Mouse (Mus musculus): ENCODE data around the gene F3. TPM values are rescaled to one million over a fixed set of nuclear protein-coding genes. Genes with fewer than 3 reads are reported as not detected.

Gene F3
- total RNA-seq, 1 experiment, result 57.8 TPM

GRCm38 (mm10) chr3:121706087-121706486 lies 17.2 kb upstream of the F3 start:
- in situ Hi-C loops (cut with MboI; ENCODE audit: low sequenced_read_pairs in 2 of 2, unreplicated experiment in 2 of 2), result no loop called here
- no peak for TF ChIP-seq ZNF384 (IDR thresholded peaks at IDR 0.05; ENCODE audit: low read depth, low read length)
- no peak for TF ChIP-seq ZC3H11A (IDR thresholded peaks at IDR 0.05; ENCODE audit: borderline replicate concordance, low read depth, low read length)
- TF ChIP-seq HCFC1 (IDR thresholded peaks at IDR 0.05; ENCODE audit: borderline replicate concordance, insufficient read depth, low read length), result no peak
- TF ChIP-seq MAFK (IDR thresholded peaks at IDR 0.05; ENCODE audit: insufficient read depth, low read depth, low read length), result no peak
- no peak for TF ChIP-seq CHD2 (IDR thresholded peaks at IDR 0.05; ENCODE audit: low read depth, low read length)
- DNase-seq (ENCODE audit: low read depth, low spot score), result no peak

GRCm38 (mm10) chr3:121707106-121707505 lies 16.2 kb upstream of the F3 start:
- Histone ChIP-seq H3K9ac (ENCODE audit: insufficient read depth, low read depth, low read length, poor library complexity, severe bottlenecking) (no peak overlapping the region), H3K9me3 (ENCODE audit: control insufficient read depth, insufficient read depth, low read depth, low read length) (no peaks in the 10 kb centered on the region), H3K4me1 (ENCODE audit: control insufficient read depth in 2 of 2, insufficient read depth in 2 of 2, low read length in 2 of 2, poor library complexity in 1 of 2) (no peaks in the 10 kb centered on the region), H3K27ac (ENCODE audit: insufficient read depth, low read depth, low read length, poor library complexity, severe bottlenecking) (no peak overlapping the region), H3K4me3 (ENCODE audit: insufficient read depth in 1 of 2, low read depth in 1 of 2, low read length in 2 of 2, poor library complexity in 1 of 2, severe bottlenecking in 1 of 2) (no peak overlapping the region), H3K36me3 (ENCODE audit: control insufficient read depth, insufficient read depth, low read length, poor library complexity, severe bottlenecking) (no peaks in the 10 kb centered on the region)
- TF ChIP-seq HCFC1 (IDR thresholded peaks at IDR 0.05; ENCODE audit: borderline replicate concordance, insufficient read depth, low read length) (no peak), CHD2 (IDR thresholded peaks at IDR 0.05; ENCODE audit: low read depth, low read length) (no peak), MAFK (IDR thresholded peaks at IDR 0.05; ENCODE audit: insufficient read depth, low read depth, low read length) (no peak), ZC3H11A (IDR thresholded peaks at IDR 0.05; ENCODE audit: borderline replicate concordance, low read depth, low read length) (no peak), ZNF384 (IDR thresholded peaks at IDR 0.05; ENCODE audit: low read depth, low read length) (no peak)
- no peak for DNase-seq (ENCODE audit: low read depth, low spot score)
- in situ Hi-C loops (cut with MboI; ENCODE audit: low sequenced_read_pairs in 2 of 2, unreplicated experiment in 2 of 2), result no loop called here

More at GRCm38 (mm10) chr3:121706087-121706486, 17.2 kb upstream of the F3 start:
- Histone ChIP-seq H3K4me3 (ENCODE audit: insufficient read depth in 1 of 2, low read depth in 1 of 2, low read length in 2 of 2, poor library complexity in 1 of 2, severe bottlenecking in 1 of 2) (no peak overlapping the region), H3K27ac (ENCODE audit: insufficient read depth, low read depth, low read length, poor library complexity, severe bottlenecking) (no peak overlapping the region), H3K36me3 (ENCODE audit: control insufficient read depth, insufficient read depth, low read length, poor library complexity, severe bottlenecking) (no peaks in the 10 kb centered on the region), H3K4me1 (ENCODE audit: control insufficient read depth in 2 of 2, insufficient read depth in 2 of 2, low read length in 2 of 2, poor library complexity in 1 of 2) (no peaks in the 10 kb centered on the region), H3K9me3 (ENCODE audit: control insufficient read depth, insufficient read depth, low read depth, low read length) (no peaks in the 10 kb centered on the region), H3K9ac (ENCODE audit: insufficient read depth, low read depth, low read length, poor library complexity, severe bottlenecking) (no peak overlapping the region)

- DNase-seq (ENCODE audit: low read depth, low spot score), result no peak
- Histone ChIP-seq H3K4me3 (ENCODE audit: insufficient read depth in 1 of 2, low read depth in 1 of 2, low read length in 2 of 2, poor library complexity in 1 of 2, severe bottlenecking in 1 of 2) (no peak overlapping the region), H3K9me3 (ENCODE audit: control insufficient read depth, insufficient read depth, low read depth, low read length) (no peaks in the 10 kb centered on the region), H3K36me3 (ENCODE audit: control insufficient read depth, insufficient read depth, low read length, poor library complexity, severe bottlenecking) (no peaks in the 10 kb centered on the region), H3K9ac (ENCODE audit: insufficient read depth, low read depth, low read length, poor library complexity, severe bottlenecking) (no peak overlapping the region), H3K4me1 (ENCODE audit: control insufficient read depth in 2 of 2, insufficient read depth in 2 of 2, low read length in 2 of 2, poor library complexity in 1 of 2) (no peaks in the 10 kb centered on the region), H3K27ac (ENCODE audit: insufficient read depth, low read depth, low read length, poor library complexity, severe bottlenecking) (no peak overlapping the region)
- TF ChIP-seq ZNF384 (IDR thresholded peaks at IDR 0.05; ENCODE audit: low read depth, low read length), result no peak
- in situ Hi-C loops (cut with MboI; ENCODE audit: low sequenced_read_pairs in 2 of 2, unreplicated experiment in 2 of 2), result no loop called here
These were observed 12.3 kb upstream of the F3 start for GRCm38 (mm10) chr3:121710894-121711531.

- Histone ChIP-seq H3K9ac (ENCODE audit: insufficient read depth, low read depth, low read length, poor library complexity, severe bottlenecking) (no peak overlapping the region), H3K9me3 (ENCODE audit: control insufficient read depth, insufficient read depth, low read depth, low read length) (no peaks in the 10 kb centered on the region), H3K27ac (ENCODE audit: insufficient read depth, low read depth, low read length, poor library complexity, severe bottlenecking) (no peak overlapping the region), H3K36me3 (ENCODE audit: control insufficient read depth, insufficient read depth, low read length, poor library complexity, severe bottlenecking) (no peaks in the 10 kb centered on the region), H3K4me1 (ENCODE audit: control insufficient read depth in 2 of 2, insufficient read depth in 2 of 2, low read length in 2 of 2, poor library complexity in 1 of 2) (no peaks in the 10 kb centered on the region), H3K4me3 (ENCODE audit: insufficient read depth in 1 of 2, low read depth in 1 of 2, low read length in 2 of 2, poor library complexity in 1 of 2, severe bottlenecking in 1 of 2) (no peak overlapping the region)
- in situ Hi-C loops (cut with MboI; ENCODE audit: low sequenced_read_pairs in 2 of 2, unreplicated experiment in 2 of 2), result no loop called here
- DNase-seq (ENCODE audit: low read depth, low spot score), result no peak
- TF ChIP-seq CHD2 (IDR thresholded peaks at IDR 0.05; ENCODE audit: low read depth, low read length), result no peak
- no peak for TF ChIP-seq ZNF384 (IDR thresholded peaks at IDR 0.05; ENCODE audit: low read depth, low read length)
- no peak for TF ChIP-seq ZC3H11A (IDR thresholded peaks at IDR 0.05; ENCODE audit: borderline replicate concordance, low read depth, low read length)
- no peak for TF ChIP-seq HCFC1 (IDR thresholded peaks at IDR 0.05; ENCODE audit: borderline replicate concordance, insufficient read depth, low read length)
- TF ChIP-seq MAFK (IDR thresholded peaks at IDR 0.05; ENCODE audit: insufficient read depth, low read depth, low read length), result no peak
These were observed 11.1 kb upstream of the F3 start for GRCm38 (mm10) chr3:121712222-121712621.

- in situ Hi-C loops (cut with MboI; ENCODE audit: low sequenced_read_pairs in 2 of 2, unreplicated experiment in 2 of 2), result no loop called here
- H3K27ac ChIP-seq (ENCODE audit: insufficient read depth, low read depth, low read length, poor library complexity, severe bottlenecking), result no peak overlapping the region
- DNase-seq (ENCODE audit: low read depth, low spot score), result no peak
- peak; percentile 92 for TF ChIP-seq MAFK (IDR thresholded peaks at IDR 0.05; ENCODE audit: insufficient read depth, low read depth, low read length)
- TF ChIP-seq CHD2 (IDR thresholded peaks at IDR 0.05; ENCODE audit: low read depth, low read length), result no peak
- no peak for TF ChIP-seq ZC3H11A (IDR thresholded peaks at IDR 0.05; ENCODE audit: borderline replicate concordance, low read depth, low read length)
- no peak overlapping the region for H3K9ac ChIP-seq (ENCODE audit: insufficient read depth, low read depth, low read length, poor library complexity, severe bottlenecking)
- H3K4me1 ChIP-seq (ENCODE audit: control insufficient read depth in 2 of 2, insufficient read depth in 2 of 2, low read length in 2 of 2, poor library complexity in 1 of 2), result no peaks in the 10 kb centered on the region
- no peaks in the 10 kb centered on the region for H3K36me3 ChIP-seq (ENCODE audit: control insufficient read depth, insufficient read depth, low read length, poor library complexity, severe bottlenecking)
- no peaks in the 10 kb centered on the region for H3K9me3 ChIP-seq (ENCODE audit: control insufficient read depth, insufficient read depth, low read depth, low read length)
- no peak overlapping the region for H3K4me3 ChIP-seq (ENCODE audit: insufficient read depth in 1 of 2, low read depth in 1 of 2, low read length in 2 of 2, poor library complexity in 1 of 2, severe bottlenecking in 1 of 2)
These were observed 10.1 kb upstream of the F3 start for GRCm38 (mm10) chr3:121713151-121713701.
